Mouse (Mus musculus): Measurements from ENCODE around the gene Sema5a.

Gene Sema5a

GRCm38 (mm10) chr15:32433833-32434155 is 189.2 kb downstream of the Sema5a start:
- in situ Hi-C loops (cut with MboI): no loop called here

DNA sequence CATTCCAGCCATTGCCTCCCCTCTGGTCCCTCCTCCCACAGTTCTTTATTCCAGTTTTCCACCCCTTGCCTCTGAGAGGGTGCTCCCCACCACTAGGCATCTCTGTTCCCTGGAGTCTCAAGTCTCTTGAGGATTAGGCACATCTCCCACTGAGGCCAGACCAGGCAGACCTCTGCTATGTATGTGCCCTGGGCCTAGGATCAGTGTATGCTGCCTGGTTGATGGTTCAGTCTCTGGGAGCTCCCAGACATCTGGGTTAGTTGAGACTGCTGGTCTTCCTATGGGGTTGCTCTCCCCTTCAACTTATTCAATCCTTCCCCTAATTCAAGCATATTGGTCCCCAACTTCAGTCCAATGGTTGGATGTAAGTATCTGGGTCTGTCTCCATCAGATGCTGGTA is 189.7 kb downstream of the Sema5a start:
- in situ Hi-C loops (cut with MboI): no loop called here

DNA sequence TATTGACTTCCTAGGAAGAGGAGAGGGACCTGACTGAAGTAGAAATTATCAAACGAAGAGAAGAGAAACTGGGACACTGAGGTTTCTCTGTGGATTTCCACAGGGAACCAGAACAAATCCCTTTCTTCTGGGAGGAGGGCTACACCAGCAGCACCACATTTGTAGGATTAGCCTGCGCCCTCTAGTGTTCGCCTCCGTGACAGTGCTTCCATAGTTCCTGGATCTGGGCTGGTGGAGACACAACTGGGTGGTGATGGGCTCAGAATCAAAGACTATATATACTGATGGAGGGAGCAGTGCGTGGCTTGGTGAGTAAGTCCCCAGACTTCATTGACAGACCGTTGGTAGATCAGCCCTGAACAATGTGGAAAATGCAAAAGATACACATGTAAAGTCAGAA is 193.0 kb downstream of the Sema5a start:
- in situ Hi-C loops (cut with MboI): no loop called here

GRCm38 (mm10) chr15:32442745-32443144 is 198.1 kb downstream of the Sema5a start:
- in situ Hi-C loops (cut with MboI): no loop called here

- in situ Hi-C loops (cut with MboI): no loop called here
Measured at GRCm38 (mm10) chr15:32447558-32448349, 203.1 kb downstream of the Sema5a start.

DNA sequence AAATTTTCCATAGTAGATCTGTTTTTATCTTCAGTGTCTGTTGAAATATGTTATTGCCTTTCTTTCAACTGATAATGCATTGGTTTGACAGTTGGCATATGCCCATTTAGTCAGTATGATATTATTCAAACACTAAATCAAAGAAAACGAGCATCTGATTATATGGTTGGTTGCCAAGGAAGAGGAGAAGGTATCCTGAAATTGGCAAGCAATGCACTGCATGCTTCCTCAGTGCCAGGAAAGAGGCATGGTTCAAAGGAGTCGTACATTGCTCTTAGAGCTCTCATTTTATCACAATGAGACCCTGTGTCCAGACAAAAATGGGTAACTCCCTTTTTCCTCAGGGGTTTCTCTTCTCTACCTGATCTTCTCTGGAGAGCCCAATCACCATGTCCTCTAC is 214.4 kb downstream of the Sema5a start:
- in situ Hi-C loops (cut with MboI): no loop called here

- in situ Hi-C loops (cut with MboI): no loop called here
Measured at GRCm38 (mm10) chr15:32460238-32460637, 215.6 kb downstream of the Sema5a start.

DNA sequence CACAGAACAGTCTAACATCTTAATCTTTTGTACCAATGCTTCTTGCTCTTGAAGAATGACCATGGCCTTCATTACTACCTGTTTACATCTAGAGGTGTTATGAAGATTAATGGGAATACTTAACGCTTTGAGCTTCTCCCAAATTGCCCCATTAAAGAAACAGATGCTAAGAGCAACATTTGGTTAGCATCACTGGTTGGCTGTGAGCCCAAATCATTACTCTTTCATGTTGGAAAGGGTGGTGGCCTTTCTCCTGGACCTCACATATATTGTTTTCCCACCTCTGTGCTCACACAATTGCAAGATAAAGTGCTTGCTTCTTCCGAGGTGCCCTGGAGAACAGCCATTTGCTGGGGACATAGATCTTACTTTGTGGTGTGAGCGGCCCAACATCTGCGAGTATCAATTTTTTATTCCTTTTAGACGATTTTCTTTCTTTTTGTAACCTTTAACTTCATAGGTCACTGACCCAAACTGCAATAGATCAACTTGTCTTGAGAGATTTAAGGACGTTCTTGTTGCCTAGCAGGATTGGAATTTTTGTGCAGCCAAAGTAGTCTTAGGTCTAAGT is 227.0 kb downstream of the Sema5a start:
- in situ Hi-C loops (cut with MboI): no loop called here

GRCm38 (mm10) chr15:32480747-32481146 is 236.1 kb downstream of the Sema5a start:
- in situ Hi-C loops (cut with MboI): no loop called here

DNA sequence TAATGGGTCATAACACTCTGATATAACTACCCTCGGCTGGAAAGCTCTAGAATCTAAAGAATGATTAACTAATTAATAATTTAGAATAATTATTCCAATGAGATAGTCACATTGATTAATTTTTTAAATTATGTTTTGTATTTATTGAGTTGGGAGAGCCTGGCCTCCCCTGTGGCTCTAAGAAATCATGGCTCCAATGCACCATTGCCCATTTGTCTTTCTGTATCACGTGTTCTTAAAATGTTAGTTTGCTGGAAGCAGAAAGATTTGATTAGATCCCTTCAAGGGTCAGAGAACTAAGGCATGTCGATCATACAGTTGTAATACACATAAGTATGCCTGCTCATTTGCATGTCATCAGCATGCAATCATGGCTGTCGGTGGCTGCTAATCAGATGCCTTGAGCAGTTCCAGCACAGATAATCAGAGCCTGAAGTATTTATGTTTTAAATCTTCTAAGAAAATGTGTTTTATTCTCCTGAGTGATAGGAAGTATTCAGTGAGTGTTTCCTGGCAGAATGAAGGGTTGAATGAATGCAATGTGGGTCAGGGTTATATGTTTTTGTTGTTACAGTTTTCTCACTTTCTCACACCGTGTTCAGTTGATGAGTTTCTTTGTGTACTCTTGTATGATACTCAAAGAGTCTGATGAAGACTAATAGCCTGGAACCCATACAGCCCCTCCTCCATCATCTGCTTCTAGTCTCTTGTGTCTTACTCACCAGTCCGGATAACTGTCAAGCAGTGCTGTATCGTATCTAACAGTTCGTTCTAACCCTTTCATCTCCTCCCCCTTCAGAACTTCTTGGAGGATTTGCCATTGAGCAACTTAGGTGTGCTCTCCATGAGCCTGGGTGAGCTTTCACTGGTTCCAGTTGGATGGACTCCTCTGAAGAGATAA is 240.7 kb downstream of the Sema5a start:
- in situ Hi-C loops (cut with MboI): no loop called here

- in situ Hi-C loops (cut with MboI): no loop called here
Measured at GRCm38 (mm10) chr15:32487968-32488367, 243.4 kb downstream of the Sema5a start.

GRCm38 (mm10) chr15:32494219-32494618 is 249.6 kb downstream of the Sema5a start:
- in situ Hi-C loops (cut with MboI): no loop called here

DNA sequence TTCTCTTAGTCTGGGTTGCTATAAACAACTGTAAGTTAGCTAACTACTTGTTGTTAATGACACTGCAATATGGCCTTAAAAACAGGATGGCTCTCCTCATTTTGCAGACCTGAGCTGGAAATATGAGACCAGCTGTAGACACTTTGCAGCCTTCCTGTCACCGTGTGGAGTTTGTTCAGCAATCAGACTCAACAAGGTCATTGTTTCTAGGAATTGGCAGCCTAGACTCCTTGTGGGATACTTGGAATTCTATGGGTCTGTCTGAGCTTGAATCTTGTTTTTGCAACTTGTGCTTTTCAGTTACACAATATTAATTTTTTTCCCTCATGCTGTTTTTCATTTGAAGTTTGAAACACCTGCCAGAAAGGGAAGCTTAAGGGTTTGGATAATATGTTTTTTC is 250.3 kb downstream of the Sema5a start:
- in situ Hi-C loops (cut with MboI): no loop called here

- in situ Hi-C loops (cut with MboI): no loop called here
Measured at GRCm38 (mm10) chr15:32496880-32497279, 252.3 kb downstream of the Sema5a start.

- in situ Hi-C loops (cut with MboI): no loop called here
Measured at GRCm38 (mm10) chr15:32505941-32506340, 261.3 kb downstream of the Sema5a start.

GRCm38 (mm10) chr15:32508282-32508681 is 263.7 kb downstream of the Sema5a start:
- in situ Hi-C loops (cut with MboI): no loop called here

DNA sequence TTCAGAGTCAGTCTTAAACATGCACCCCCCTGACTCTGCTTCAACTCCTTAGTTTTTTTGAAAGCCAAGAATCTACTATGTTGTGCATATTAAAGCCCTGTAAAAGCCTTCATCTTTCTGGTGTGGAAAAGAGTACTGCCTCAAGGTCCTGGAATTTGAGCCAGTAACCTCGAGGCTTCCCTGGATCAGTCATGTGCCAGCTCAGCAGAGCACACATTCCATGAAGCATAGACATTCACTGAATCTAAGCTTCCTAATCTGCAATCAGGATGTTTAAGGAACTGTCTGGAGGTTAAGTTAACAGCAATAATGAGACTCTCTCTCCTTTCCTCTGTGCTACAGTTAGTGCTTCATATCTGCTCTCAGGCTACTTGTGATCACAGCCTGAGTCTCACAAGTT is 270.3 kb downstream of the Sema5a start:
- in situ Hi-C loops (cut with MboI): no loop called here

DNA sequence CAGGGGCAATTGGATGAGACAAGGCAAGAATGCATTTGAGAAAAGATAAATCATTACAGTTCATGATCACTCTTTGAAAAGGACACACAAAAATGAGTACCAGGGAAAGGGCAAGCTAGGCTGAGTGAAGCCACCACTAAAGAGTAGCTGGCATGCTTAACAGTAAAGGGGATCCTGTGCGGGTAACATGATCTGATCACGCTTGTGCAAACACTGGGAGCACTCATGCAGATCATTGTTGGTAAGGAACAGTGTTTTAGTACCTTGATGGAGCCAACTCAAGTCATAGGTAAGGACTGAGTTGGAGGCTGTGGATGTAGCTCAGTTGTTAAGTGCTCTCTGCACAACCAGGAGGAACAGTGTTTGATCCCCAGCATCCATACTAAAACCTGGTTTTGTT is 273.3 kb downstream of the Sema5a start:
- in situ Hi-C loops (cut with MboI): no loop called here

DNA sequence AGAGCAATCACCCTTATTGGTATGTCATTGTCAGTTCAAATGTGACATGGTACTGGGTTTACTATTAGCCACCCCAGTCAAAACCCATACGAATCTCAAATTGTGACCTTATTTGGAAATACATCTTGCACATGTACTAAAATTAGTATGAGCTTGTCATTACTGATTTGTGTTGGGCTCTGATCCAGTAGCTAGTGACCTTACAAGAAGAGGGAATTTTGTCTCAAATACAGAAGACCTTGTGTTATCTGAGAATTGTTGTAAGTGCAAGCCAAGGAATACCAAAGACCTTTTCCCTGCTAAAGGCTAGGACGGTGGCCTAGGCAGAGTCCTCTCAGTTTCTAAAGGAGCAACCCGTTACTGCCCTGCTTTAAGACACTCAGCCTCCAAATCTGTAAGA is 287.9 kb downstream of the Sema5a start:
- in situ Hi-C loops (cut with MboI): no loop called here

GRCm38 (mm10) chr15:32533541-32534080 is 289.0 kb downstream of the Sema5a start:
- in situ Hi-C loops (cut with MboI): no loop called here

- in situ Hi-C loops (cut with MboI): no loop called here
Measured at GRCm38 (mm10) chr15:32536755-32537503, 292.3 kb downstream of the Sema5a start.

GRCm38 (mm10) chr15:32537504-32537792 is 292.8 kb downstream of the Sema5a start:
- in situ Hi-C loops (cut with MboI): no loop called here

All from mature B cell (primary cell).